Mouse (Mus musculus) small intestine, adult 2 months (tissue): ENCODE data around the gene Krt42. TPM values are rescaled to one million over a fixed set of nuclear protein-coding genes. Genes with fewer than 3 reads are reported as not detected.

Source experiments
- H3K27ac ChIP-seq: fragments of 200-500 bp; 2 replicates; pipeline ENCODE4 v1.5.1; 2012; ENCODE audit warnings: low read depth, low read length, control low read depth, inconsistent platforms; ENCODE audit not compliant: insufficient read depth
- H3K27me3 ChIP-seq: fragments of 200-500 bp; 2 replicates; pipeline ENCODE4 v1.6.1; 2012; ENCODE audit warnings: mild to moderate bottlenecking, moderate library complexity, low read length, inconsistent platforms; ENCODE audit not compliant: control insufficient read depth, insufficient read depth
- H3K36me3 ChIP-seq: fragments of 200-500 bp; 2 replicates; pipeline ENCODE4 v1.6.1; 2012; ENCODE audit warnings: mild to moderate bottlenecking, low read length, control low read depth, inconsistent platforms; ENCODE audit not compliant: control insufficient read depth, insufficient read depth
- H3K4me1 ChIP-seq: fragments of 200-500 bp; 2 replicates; pipeline ENCODE4 v1.6.1; 2012; ENCODE audit warnings: low read length, inconsistent platforms, mixed read lengths; ENCODE audit not compliant: control insufficient read depth, insufficient read depth, insufficient read length
- H3K4me3 ChIP-seq: fragments of 200-500 bp; 2 replicates; pipeline ENCODE4 v1.5.1; 2012; ENCODE audit warnings: low read depth, mild to moderate bottlenecking, control low read depth, inconsistent platforms, low read length, moderate library complexity
- CTCF ChIP-seq: fragments of 200-500 bp; IDR thresholded peaks from 2 replicates; pipeline ENCODE4 v1.5.1; 2012; ENCODE audit warnings: low read depth, mild to moderate bottlenecking, control low read depth, inconsistent platforms, low read length, moderate library complexity, mixed read lengths; ENCODE audit not compliant: insufficient replicate concordance, insufficient read length; ENCODE audit errors: extremely low read depth
- POLR2A ChIP-seq: fragments of 200-500 bp; IDR thresholded peaks from 2 replicates; pipeline ENCODE4 v1.6.1; 2012; ENCODE audit warnings: low read depth, mild to moderate bottlenecking, control low read depth, inconsistent platforms, low read length, moderate library complexity
- WGBS: fragments of 180-500 bp; shearing (Covaris S2); methylation state at CpG from one replicate; pipeline ENCODE4 v1.1.7; 2018; 5-methylcytosine and 5-hydroxymethylcytosine counted together
- polyA plus RNA-seq: library from polyadenylated mRNA; depleted of rRNA; stranded (reverse); fragments of >200 nt; gene quantifications from 2 replicates; pipeline ENCODE4 v1.2.3, GENCODE M21; 2012

Krt42 gene
- polyA plus RNA-seq, 1 experiment, result not detected

- no peak overlapping the region for H3K4me3 ChIP-seq
- no peaks in the 10 kb centered on the region for H3K36me3 ChIP-seq
- H3K27ac ChIP-seq, result no peak overlapping the region
- 62% methylated on average over 5 of the region's 5 CpGs for whole genome bisulfite sequencing
- peaks cover 5% of the 10 kb centered on the region; the same call in 1 of the 2 replicates for H3K4me1 ChIP-seq
- no peak for TF ChIP-seq CTCF
- no peak for TF ChIP-seq POLR2A
- H3K27me3 ChIP-seq, result no peaks in the 10 kb centered on the region
Observed at GRCm38 (mm10) chr11:100278759-100279158, 9.1 kb upstream of the Krt42 start.

GRCm38 (mm10) chr11:100277726-100278480 is 8.2 kb upstream of the Krt42 start:
- Histone ChIP-seq H3K27ac (no peak overlapping the region), H3K4me1 (peaks cover 2% of the 10 kb centered on the region; the same call in 1 of the 2 replicates), H3K4me3 (no peak overlapping the region), H3K27me3 (no peaks in the 10 kb centered on the region), H3K36me3 (no peaks in the 10 kb centered on the region)
- WGBS, result 42% methylated on average over 15 of the region's 15 CpGs
- no peak for TF ChIP-seq CTCF
- no peak for TF ChIP-seq POLR2A

- whole genome bisulfite sequencing, result 74% methylated on average over 5 of the region's 5 CpGs
- no peaks in the 10 kb centered on the region for H3K4me1 ChIP-seq
- no peak overlapping the region for H3K27ac ChIP-seq
- no peaks in the 10 kb centered on the region for H3K27me3 ChIP-seq
- no peak for TF ChIP-seq POLR2A
- TF ChIP-seq CTCF, result no peak
- no peaks in the 10 kb centered on the region for H3K36me3 ChIP-seq
- no peak overlapping the region for H3K4me3 ChIP-seq
Observed at GRCm38 (mm10) chr11:100275466-100275865, 5.8 kb upstream of the Krt42 start.

GRCm38 (mm10) chr11:100274719-100275118 is 5.0 kb upstream of the Krt42 start:
- H3K36me3 ChIP-seq, result no peaks in the 10 kb centered on the region
- no peak overlapping the region for H3K27ac ChIP-seq
- no peaks in the 10 kb centered on the region for H3K27me3 ChIP-seq
- H3K4me3 ChIP-seq, result no peak overlapping the region
- H3K4me1 ChIP-seq, result no peaks in the 10 kb centered on the region
- no peak for TF ChIP-seq CTCF
- no peak for TF ChIP-seq POLR2A
- 37% methylated on average over 7 of the region's 7 CpGs for WGBS

GRCm38 (mm10) chr11:100271878-100272277 is 2.2 kb upstream of the Krt42 start:
- Histone ChIP-seq H3K36me3 (no peaks in the 10 kb centered on the region), H3K27ac (no peak overlapping the region), H3K27me3 (no peaks in the 10 kb centered on the region), H3K4me3 (no peak overlapping the region), H3K4me1 (no peaks in the 10 kb centered on the region)
- WGBS, result 89% methylated on average over 1 of the region's 1 CpGs
- TF ChIP-seq CTCF (no peak), POLR2A (no peak)

- TF ChIP-seq CTCF, result no peak
- no peak for TF ChIP-seq POLR2A
- no peaks in the 10 kb centered on the region for H3K4me1 ChIP-seq
- no peaks in the 10 kb centered on the region for H3K36me3 ChIP-seq
- WGBS, result 48% methylated on average over 13 of the region's 13 CpGs
- no peaks in the 10 kb centered on the region for H3K27me3 ChIP-seq
- H3K4me3 ChIP-seq, result no peak overlapping the region
- H3K27ac ChIP-seq, result no peak overlapping the region
Observed at GRCm38 (mm10) chr11:100262058-100262980, 7.4 kb downstream of the Krt42 start.

- TF ChIP-seq CTCF, result no peak
- no peak for TF ChIP-seq POLR2A
- no peak overlapping the region for H3K27ac ChIP-seq
- 88% methylated on average over 9 of the region's 9 CpGs for WGBS
Observed at GRCm38 (mm10) chr11:100261235-100261605, 8.5 kb downstream of the Krt42 start.

More at GRCm38 (mm10) chr11:100261235-100261605, 8.5 kb downstream of the Krt42 start:
- H3K36me3 ChIP-seq, result no peaks in the 10 kb centered on the region
- no peaks in the 10 kb centered on the region for H3K27me3 ChIP-seq
- H3K4me3 ChIP-seq, result no peak overlapping the region
- no peaks in the 10 kb centered on the region for H3K4me1 ChIP-seq
